7 mouse cellular contexts compared by ENCODE assay signal in the genomic region with DNA sequence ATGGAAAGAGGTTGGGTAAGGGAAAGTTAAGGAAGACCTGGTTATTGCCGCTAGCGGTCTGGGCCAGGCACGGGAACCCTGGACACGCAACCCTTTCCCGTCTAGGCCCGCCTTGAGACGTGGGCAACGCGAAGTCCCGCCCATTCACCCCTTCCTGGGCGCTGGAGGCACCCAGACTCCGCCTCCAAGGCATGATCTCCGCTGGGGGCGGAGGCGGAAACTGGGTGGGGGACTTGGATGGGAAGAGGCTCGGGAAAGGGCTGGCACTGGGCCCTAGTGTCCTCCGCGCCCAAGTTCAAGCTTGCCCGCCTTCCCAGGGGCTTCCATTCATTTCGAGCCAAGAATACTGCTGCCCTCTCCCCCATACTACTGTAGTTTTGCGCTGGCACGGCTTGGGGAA. TPM values are rescaled to one million over a fixed set of nuclear protein-coding genes. Genes with fewer than 3 reads are reported as not detected.
DNase-seq lines count a peak whose midpoint lies in the region; ATAC-seq lines count a peak whose summit lies in the region.

A gene (plus strand): TSS at position 235 of the 400 bp plus-strand sequence.

- DNase-seq in ZHBTc4 (ENCODE audit: low read depth, low spot score), result peak; percentile 91
- peak; percentile 56 to 76 for DNase-seq in cerebellum, postnatal 25 days
- DNase-seq in gastrocnemius, postnatal 25 days, result peak; percentile 85
- DNase-seq in left cerebral cortex, postnatal 25 days (ENCODE audit: low spot score in 2 of 2), result peak; percentile 63 to 65
- DNase-seq in right cerebral cortex, postnatal 25 days, result peak; percentile 69

- intact Hi-C loops in left cerebral cortex, postnatal 25 days (cut with DNase I), result loop anchor here (2.0 kb wide), 1 partner anchor 15 kb away; a partner anchor contains a TSS

- ATAC-seq in inflammation-experienced regulatory T-cells, adult 6 months, result peak; percentile 43
- peak; percentile 79 for ATAC-seq in megakaryocyte progenitor cell, adult 5-6 weeks (replicated peaks; ENCODE audit: poor library complexity)

RNA-seq across cellular contexts. Expression of the gene that starts here (rescaled TPM):
- total RNA-seq in gastrocnemius, postnatal 25 days (2021), result 10 to 100 TPM in 1 of 2 experiments, 1 to 10 TPM in 1; 7.8 to 12.2 TPM
- polyA plus RNA-seq in inflammation-experienced regulatory T-cells, adult 6 months (2017; shearing (Covaris generic)), result 1 to 10 TPM; 2.9 to 4.3 (median 3.8) TPM
- total RNA-seq in left cerebral cortex, postnatal 25 days (2021), result 10 to 100 TPM; 15.2 to 16.4 TPM
- total RNA-seq in megakaryocyte progenitor cell, adult 5-6 weeks (2015), result 0.54 TPM in 1 of 2 replicates, not detected in the other
- total RNA-seq in megakaryocyte progenitor cell, adult 5-6 weeks (2017), result not detected in 2 replicates

Comparison
In these comparisons a context has a peak if more than half of its experiments do, and no peak if none do; other contexts are left out.
1. Peak in every context shown above with its lines: DNase-seq and ATAC-seq.
2. RNA of the gene that starts here (total RNA-seq): 15.2 to 16.4 TPM in left cerebral cortex, postnatal 25 days and 7.8 to 12.2 TPM in gastrocnemius, postnatal 25 days; 0.54 TPM in megakaryocyte progenitor cell, adult 5-6 weeks; every median in the first group is over 4 times any median in the second.
3. Peak in ATAC-seq in megakaryocyte progenitor cell, adult 5-6 weeks; RNA of the gene not detected or under 1 TPM.